Mouse (Mus musculus) fibroblast of lung, adult 2 months (primary cell): ENCODE measurements around the gene Lrriq3.

Source experiments
- DNase-seq: peaks from one replicate; pipeline ENCODE4 v3.0.0-alpha.2; 2011; ENCODE audit warnings: low read depth

The Lrriq3 gene

GRCm38 (mm10) chr3:155093116-155093956 lies at the start of gene Lrriq3, which contains the start of gene Fpgt:
TSS of gene Lrriq3 (plus strand) at chr3:155093434.
TSS of gene Fpgt (minus strand) at chr3:155093403.
- DNase-seq, result peak; percentile 89

DNA sequence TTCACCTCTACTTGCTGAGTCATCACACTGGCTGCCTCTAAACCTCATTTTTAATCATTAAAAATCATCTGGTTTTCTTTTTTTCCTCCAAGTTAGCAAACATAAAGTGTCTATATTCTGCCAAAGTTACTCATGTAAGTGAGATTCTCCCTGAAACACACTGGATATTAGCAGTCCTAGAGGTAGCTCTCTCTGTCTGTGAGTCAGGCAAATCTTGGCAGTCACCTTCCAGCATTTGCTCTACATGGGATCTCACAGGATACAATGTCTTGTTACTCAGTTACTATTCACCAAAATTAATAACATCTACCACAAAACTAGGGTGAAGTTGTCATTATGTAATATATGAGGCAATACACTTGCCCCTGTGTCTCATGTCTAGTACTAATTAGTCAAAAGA lies 41.2 kb upstream of the Lrriq3 start:
- DNase-seq, result peak; percentile 25

GRCm38 (mm10) chr3:155053189-155053588 lies 40.0 kb upstream of the Lrriq3 start:
- DNase-seq, result no peak

- peak; percentile 53 for DNase-seq
Observed at GRCm38 (mm10) chr3:155055231-155055916, 37.9 kb upstream of the Lrriq3 start, which contains the start of gene Tnni3k. TSS of gene Tnni3k (minus strand) at chr3:155055407.

DNA sequence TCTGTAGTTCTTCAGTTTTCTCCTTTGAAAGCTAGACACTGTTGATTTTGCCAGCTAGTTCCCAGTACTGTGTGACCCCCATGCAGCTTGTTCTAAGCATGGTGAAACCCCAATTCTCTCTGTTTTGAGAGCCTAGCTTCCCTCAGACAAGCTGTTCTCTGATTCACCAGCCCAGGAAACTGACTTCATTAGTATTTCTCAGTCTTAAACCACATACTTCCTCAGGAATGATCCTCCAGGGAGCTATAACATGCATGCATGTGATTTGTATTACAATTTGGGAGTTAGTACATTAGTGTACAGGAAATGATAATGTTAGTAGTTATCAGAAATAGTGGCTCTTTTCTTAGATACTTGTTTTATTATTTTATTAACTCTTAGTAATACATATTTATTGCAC lies 36.6 kb upstream of the Lrriq3 start:
- DNase-seq, result peak; percentile 29

GRCm38 (mm10) chr3:155057566-155057965 lies 35.7 kb upstream of the Lrriq3 start:
- DNase-seq, result peak; percentile 43

DNA sequence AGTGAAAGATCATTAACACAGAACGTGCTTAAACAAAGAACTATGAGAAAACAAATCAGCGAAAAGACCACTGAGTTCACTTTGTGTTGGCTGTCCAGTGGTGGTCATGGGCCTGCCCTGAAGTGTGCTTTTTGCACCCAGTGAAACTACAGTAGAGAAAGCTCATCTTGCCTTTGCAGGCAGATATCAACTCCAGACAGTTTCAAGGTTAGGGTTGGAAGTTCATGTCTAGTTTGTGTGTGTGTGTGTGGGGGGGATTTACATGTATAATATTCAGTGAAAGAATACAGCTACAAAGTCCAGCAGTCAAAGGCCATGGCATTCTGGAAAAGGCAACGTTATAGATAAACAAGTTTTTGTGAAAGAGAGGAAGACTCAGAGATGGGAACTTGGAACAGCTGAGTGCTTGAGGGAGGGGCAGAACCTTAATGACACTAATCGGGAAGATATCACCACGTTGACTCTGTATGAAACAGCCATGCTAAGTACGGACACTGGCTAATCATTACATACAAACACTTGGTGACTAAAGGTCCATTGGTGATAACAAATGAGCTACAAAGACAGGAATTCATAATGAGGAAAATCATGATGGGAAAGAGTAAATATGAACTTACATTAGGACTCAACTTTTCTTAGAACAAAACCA lies 34.3 kb upstream of the Lrriq3 start:
- DNase-seq, result no peak

- no peak for DNase-seq
Observed at GRCm38 (mm10) chr3:155059449-155059822, 33.8 kb upstream of the Lrriq3 start.

GRCm38 (mm10) chr3:155077908-155078307 lies 15.3 kb upstream of the Lrriq3 start:
- no peak for DNase-seq

DNA sequence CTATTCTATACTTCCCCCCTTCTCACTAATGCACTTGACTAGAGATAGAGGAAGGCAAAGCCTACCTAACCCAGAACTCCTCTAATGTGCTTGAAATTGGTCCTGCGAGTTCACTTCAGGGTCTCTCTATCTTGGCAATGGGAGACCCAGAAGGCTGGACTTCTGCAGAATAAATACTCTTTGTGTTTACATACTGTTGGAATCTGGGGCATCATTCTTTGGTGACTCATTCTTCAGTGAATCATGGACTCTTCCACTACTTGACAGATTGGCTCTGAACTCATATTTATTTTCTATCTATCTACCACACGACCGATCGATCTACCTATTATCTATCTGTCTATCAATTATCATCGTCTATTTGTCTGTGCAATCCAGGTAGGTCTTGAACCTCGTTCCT lies 1.2 kb upstream of the Lrriq3 start:
- no peak for DNase-seq

DNA sequence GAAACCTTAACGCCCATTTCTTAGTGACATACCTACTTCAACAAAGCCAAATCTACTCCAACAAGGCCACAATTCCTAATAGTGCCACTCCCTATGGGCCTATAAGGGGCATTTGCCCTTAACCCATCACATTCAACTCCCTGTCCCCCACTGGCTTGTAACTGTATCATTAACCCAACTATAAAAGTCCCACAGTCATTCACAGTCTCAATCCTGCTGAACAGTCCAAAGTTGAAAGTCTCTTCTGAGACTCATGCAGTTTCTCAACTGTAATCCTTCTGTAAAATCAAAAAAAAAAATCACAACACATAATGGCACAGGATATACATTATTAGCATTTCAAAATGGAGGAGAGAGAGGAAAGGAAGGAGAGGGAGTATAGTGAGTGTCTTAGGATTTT lies 6.0 kb downstream of the Lrriq3 start:
- no peak for DNase-seq

DNA sequence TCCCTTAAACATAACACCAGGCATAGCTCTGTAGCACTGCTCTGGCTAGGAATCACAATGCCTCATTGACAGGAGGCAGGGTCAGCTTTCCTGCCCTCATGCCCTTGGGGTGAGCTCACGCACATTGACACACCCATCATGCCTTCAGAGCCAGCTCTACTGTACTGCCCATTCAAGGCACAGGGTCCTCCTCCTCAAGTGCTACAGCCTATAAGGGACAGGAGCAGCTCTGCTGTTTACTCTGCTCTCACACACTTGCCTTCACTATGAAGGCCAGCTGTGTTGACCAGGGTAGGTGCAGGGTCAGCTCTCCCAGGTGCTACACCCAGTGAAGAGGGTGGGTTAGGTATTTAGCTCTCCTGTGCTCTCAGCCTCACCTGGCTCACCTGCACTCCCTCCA lies 12.7 kb downstream of the Lrriq3 start:
- no peak for DNase-seq

DNA sequence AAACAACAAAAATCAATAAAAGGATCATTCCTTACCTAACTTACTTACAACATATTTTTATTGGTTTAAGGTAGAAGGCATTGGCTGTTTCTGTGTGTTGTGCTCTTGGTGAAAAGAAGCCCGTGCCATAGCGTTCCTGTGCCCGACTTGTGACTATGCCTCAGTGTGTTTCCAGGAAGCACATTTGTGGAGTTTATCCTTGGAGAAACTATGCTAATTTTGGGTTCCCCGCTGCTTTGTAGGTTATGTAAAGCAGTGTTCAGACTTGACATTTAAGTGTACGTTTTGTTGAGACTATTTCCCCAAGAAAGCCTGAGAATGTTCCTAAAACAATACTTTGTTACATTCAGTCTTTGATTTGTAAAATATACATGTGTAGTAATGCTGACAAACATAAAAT lies 44.5 kb downstream of the Lrriq3 start:
- DNase-seq, result no peak

GRCm38 (mm10) chr3:155141047-155141446 lies 47.8 kb downstream of the Lrriq3 start:
- DNase-seq, result no peak

- no peak for DNase-seq
Observed at GRCm38 (mm10) chr3:155144368-155144767, 51.1 kb downstream of the Lrriq3 start.

- no peak for DNase-seq
Observed at GRCm38 (mm10) chr3:155161842-155162241, 68.6 kb downstream of the Lrriq3 start.

- no peak for DNase-seq
Observed at GRCm38 (mm10) chr3:155180303-155180902, 87.2 kb downstream of the Lrriq3 start.

- DNase-seq, result no peak
Observed at GRCm38 (mm10) chr3:155186456-155186855, 93.2 kb downstream of the Lrriq3 start.

DNA sequence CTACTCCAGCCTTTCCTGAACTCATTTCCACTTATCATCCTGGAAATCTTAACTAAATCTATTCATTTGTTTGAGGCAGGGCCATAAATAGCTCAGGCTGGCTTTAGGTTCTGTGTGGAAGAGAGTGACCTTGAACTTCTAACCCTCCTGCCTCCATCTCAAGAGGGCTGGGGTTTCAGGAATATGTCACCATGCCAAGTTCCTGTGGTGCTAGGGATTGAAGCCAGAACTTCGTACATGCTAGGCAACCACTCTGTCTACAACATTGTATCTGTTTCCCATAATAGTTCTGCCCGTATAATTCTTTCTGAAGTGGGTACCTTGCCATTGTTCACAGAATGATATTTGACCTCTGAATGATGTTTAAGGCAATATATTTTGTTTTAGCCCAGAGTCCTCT lies 95.6 kb downstream of the Lrriq3 start:
- no peak for DNase-seq

DNA sequence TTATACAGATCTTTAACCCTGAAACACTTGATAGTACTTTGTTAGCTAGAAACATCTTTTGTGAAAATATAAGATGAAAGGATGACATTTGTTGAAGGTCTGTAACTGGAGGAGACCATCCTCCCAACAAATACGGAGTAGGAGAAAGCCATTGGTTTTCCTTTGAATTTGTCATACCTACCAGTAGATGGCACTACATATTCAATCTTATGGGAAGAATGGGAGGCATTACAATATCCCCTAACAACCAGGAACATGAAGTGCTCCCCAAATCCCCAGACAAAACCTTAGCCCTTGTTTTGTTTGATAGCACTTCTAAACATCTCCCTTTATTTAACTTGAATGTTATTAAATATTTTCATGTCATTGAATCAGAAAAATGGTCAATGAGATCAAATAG lies 141.7 kb downstream of the Lrriq3 start:
- no peak for DNase-seq

- DNase-seq, result no peak
Observed at GRCm38 (mm10) chr3:155235502-155235901, 142.3 kb downstream of the Lrriq3 start.
